Mouse (Mus musculus) lung, postnatal 36 days (tissue): ENCODE data around the gene Tnnt1.
A peak's percentile ranks its signal among the peaks of the same experiment; 100 is the strongest.

Experiments used
- DNase-seq: peaks from one replicate; pipeline ENCODE4 v3.0.0; 2022; ENCODE audit warnings: mixed read lengths

Tnnt1 gene

DNA sequence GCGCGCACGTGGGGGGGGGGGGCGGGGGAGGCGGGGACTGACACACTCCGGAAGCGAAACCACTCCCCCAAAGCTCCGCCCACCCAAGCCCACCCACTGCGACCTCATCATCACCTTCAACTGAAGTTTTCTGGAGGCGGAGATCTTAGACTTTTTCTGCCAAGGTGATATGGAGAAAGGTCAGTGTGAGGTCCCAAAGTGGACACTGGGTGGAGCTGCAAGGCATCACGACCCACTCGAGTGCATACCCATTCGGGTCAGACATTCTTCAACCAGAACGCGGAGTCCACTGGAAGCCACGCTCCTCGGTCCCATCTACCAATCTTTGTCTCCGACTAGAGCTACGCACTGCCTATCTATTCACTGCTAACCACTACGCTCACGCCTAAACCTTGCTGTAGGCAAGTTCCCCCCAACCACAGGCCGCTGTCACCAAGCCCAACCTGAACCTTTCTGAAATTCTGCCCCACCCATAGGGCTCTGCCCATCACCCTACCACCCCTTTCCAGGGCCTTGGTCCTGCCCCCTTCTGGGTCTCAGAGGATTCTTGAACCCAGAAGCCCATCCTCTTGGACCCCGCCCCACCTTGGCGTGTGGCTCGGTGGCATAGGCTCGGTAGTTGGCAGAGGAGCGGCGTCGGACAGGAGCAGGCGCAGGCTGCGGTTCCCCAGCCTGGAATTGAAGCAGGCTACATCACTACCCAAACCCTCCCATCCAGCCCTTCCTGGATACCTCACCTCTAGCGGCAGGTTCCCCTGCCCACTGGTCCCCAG, 5.2 kb upstream of the Tnnt1 start:
- no peak for DNase-seq

DNA sequence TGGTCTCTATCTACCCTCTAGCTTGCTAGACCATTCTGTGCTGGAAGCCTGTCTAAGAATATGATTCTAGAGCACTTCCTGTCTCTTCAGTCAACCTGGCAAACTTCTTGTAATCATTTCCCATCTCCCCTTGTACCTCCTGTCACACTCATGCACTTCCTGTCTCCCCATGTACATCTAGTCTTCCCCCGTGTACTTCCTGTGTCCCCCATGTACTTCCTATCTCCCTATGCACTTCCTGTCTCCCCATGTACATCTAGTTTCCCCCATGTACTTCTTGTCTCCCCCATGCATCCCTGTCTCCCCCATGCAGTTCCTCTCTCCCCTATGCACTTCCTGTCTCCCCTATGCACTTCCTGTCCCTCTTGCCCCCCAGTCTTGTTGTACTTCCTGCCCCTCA, 2.3 kb upstream of the Tnnt1 start:
- no peak for DNase-seq

DNA sequence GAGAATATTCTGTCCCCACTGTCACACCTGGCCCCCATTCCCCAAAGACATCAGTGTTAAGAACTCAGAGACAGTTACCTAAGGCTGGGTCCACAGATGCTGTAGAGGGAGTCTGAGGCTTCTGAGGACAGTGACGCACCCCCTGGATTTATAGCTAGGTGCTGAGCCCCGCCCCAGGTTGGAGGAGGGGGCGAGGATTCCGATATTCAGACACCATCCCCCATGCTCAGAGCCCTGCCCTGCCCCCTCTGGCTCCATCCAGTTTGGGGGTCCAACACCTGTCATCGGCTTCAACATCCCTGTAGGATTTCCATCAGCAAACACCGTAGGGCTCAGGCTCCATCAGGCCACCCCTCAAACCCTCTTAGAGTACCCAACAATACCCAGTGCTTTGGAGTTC, 329 bp downstream of the Tnnt1 start:
- DNase-seq = no peak

DNA sequence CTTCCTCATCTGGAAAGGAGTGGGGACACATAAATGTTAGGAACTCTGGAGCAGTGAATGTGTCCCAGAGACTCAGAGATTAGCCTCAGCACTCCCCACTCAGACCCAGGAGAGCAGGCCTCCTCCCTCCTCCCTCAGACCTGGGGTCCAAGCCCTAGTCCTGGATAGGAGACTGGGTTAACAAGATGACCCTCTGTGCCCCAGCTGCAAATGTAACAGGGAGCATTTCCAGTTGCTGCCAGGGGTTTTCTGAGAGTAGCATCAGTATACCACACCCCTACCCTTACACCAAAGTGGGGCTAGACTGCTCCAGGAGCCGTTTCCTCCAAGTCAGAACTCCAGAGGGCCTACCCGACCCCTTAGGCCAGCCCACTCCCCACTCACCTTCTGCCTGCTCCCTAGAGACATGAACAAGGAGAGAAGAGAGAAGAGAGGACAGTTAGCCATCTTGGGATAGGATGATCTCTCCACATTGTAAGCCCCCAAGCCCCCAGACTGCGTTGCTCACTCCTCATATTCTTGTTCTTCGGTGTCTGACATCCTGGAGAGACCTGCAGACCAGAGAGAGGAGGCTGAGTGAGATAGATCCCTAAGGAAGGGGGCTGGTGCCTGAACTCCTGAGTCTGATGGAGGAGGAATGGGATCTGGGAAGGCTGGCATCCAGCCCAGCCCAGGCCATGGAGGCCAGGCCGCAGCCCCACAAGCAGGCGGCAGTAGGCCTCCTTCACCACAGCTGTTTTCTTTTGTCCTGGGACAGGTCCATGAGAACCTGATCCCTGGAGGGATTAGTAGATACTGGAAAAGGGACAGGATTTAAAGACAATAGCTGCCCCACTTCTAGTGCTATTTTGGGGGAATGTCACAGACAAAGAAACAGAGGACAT, 2.1 kb downstream of the Tnnt1 start:
- no peak for DNase-seq

DNA sequence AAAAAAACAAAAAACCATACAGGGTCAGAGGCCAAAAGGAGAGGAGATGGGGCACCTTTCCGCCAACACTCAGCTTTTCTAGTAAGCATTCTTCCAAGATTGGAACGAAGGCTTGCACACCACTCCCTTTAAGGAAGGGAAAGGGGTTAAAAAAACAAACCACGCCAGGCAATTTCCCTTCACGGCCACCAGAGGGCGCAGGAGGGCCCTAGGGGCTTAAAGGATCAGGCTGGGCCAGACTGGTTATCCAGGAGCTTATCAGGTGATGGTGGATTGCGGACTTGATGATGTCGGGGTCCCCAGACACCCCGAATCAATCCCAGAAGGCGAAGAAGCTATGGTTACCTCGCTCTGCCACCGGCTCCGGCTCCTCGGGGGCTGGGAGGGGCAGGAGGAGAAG, 2.9 kb downstream of the Tnnt1 start:
- peak; percentile 50 for DNase-seq

DNA sequence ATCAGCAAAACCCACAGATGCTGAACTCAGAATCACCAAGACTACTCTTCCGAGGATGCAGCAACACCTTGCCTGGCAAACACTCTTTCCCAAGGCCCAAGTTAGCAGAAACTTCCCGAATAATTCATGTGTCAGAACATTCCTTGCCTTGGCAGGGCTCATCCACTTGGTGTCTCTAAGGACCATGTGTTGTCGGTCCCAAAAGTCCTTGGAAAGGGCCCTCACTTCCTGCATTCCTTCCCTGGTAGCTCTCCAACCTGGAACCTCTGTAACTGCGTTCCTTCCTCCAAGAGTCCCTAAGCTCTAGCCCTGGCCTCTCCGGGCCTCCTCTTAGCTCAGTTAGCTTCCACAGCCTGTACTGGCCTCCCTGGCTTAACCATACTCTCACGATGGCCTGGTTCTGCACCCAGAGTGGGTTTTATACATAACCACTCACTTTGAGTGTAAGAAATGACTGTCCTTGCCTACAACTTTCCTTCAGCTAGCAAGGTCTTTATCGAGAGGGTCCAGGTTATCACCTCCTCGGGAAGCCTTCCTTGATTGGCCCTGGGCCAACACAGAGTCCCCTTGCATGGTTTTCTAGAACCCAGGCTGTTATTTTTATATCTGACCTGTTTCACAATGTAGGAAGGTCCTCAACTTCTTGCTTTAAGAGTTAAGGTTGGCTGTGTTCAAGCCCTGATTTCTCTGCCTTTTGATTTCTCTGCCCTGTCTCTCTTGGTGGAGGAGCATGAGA, 4.5 kb downstream of the Tnnt1 start:
- peak; percentile 50 for DNase-seq

DNA sequence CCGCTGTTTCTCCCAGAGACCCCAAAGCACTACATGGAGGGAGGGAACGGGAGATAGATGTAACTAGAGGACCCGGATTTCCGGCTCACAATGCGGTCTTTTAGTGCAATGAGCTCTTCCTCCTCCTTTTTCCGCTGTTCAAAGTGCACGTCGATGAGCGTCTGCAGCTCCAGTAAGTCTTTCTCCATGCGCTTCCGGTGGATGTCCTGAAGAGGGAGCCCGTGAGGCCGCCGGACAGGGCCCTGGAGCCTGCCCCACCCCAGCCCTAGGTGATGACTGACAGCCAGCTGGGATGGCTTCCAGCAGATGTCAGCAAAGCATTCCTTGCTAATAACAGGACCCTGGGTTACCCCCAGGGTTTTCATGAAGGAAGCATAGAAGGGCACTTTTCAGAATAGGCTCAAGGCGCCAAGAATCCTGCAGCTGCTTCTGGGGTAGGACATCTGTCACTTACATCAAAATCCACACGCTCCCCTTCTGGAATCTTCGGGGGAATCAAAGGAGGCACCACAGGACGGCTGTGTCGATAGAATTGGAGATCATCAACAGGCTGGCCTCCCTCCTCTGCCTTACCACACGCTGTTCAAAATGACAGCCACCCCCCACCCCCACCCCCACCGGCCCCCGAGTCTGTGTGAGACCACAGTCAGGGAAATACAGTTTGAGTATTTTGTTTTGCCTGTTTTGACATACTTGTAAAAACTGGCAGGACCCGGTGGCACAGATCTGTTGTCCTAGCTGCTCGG, 6.1 kb downstream of the Tnnt1 start:
- peak; percentile 86 for DNase-seq

DNA sequence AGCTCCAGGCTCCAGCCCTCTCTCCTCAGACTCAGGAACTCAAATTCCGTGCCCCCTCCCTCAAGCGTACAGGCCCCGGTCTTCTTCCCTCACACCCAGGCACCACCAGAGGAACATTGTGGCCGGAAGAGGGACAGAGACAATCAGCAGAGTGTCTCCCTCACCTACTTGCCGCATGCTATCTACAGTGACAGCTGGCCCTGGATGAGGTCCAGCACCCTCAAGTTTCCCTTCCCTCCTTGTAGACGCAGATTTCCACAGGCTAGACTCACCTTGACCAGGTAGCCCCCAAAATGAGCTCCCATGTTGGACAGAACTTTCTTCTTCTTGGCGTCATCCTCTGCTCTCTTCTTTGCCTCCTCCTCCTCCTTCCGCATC, 7.5 kb downstream of the Tnnt1 start:
- no peak for DNase-seq

DNA sequence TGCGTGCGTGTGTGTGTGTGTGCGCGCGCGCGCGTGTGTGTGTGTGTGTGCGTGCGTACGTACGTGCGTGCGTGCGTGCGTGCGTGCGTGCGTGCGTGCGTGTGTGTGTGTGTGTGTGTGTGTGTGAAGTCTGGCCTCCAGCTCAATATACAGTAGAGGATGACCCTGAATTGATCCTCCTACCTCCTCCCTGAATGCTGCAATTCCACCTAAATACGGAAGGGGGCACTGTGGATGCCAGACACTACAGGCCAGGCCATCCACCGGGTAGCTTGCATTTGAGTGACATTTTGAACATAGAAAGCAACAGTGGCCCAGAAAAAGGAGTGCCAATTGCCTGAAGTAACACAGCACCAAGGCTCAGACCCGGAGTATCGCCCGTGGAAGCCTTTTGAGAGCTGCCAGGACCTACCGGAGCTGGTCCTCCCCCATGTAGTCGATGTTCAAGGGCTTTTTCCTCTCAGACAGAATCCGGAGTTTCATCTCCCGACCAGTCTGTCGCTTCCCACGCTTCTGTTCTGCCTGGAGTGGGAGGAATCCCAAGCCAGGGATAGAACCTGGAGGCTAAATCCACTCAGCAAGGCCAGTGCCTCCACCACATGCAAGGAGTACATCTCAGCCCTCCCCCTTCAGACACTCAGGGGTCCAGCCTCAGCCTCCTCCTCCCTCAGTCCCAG, 8.0 kb downstream of the Tnnt1 start:
- DNase-seq = no peak

DNA sequence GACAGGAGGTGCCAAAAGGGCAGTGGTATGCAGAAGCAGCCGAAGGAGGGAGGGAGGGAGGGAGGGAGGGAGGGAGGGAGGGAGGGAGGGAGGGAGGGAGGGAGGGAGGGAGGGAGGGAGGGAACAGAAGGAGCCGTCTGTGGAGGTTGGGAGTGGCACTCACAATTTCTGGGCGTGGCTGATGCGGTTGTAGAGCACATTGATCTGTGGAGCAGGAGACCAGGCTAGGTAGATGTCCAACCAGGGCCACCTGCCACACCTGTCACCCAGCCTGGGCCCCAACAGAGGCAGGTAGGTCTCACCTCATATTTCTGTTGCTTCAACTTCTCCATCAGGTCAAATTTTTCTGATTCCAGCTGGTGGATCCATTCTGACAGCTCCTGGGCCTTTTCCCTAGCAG, 9.0 kb downstream of the Tnnt1 start:
- no peak for DNase-seq

DNA sequence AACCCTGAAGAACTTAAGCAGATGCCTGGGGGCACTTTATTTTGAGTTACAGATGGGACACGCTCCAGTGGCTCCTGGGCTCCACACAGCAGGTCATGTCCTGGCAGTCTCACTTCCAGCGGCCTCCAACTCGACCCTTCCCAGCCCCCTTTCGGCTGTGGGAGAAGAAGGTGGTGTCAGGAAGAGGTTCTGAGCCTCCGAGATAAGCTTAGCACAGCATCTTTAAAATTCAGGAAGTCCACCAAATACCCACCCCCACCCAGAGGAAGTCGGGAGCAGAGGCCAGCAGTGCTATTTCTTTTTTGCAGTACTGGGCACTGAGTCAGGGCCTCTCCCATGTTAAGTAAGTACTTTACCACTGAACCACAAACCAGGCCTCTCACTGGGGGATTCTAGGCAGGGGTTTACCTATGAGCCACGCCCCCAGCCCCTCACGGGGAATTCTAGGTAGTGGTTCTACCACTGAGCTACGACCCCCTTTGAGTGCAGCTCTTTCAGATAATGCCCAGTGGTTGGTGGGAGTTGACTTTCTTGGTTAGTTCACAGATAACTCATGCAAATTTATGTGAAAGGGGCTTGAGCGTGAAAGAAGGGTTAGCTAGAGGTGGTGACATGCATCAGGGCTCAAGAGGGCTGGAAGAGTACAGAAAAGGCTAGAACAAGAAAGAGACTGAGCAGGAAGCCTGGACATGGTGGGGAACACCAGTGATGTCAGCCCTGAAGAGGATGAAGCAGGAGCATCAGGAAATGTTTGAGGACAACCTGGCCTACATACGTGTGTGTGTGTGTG, 11.3 kb downstream of the Tnnt1 start:
- peak; percentile 29 for DNase-seq

DNA sequence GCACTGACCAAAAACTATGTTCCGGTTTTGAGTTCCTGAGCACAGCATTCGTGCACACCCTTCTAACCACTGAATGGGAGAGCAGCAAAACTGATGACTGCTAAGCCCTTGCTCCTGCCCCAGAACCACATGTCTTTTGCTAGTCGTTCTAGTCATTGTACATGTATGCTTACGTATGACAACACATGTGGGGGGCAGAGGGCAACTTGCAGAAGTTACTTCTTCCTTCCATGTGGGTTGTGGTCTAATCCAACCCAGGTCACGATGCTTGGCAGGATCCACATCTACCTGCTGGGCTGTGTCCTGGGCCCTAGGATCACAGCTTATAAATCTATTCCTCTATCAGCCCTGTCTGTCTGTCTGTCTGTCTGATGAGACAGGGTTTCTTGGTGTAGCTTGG, 12.3 kb downstream of the Tnnt1 start:
- DNase-seq = no peak

DNA sequence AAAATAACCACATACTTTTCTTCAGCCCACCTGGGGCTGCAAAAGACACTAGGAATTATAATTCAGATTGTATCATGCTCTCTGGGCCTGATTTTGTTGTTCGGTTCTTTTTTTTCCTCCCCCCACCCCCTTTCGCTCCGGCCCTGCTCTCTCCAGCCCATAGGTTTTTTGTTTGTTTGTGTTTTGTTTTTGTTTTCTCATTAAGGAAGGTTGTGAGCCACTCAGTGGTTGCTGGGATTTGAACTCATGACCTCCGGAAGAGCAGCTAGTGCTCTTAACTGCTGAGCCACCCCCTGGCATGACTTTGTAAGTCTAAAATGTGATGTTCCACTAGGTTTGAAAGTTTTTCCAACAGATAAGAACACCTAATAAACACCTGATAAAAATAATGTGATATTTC, 13.1 kb downstream of the Tnnt1 start:
- DNase-seq = no peak

DNA sequence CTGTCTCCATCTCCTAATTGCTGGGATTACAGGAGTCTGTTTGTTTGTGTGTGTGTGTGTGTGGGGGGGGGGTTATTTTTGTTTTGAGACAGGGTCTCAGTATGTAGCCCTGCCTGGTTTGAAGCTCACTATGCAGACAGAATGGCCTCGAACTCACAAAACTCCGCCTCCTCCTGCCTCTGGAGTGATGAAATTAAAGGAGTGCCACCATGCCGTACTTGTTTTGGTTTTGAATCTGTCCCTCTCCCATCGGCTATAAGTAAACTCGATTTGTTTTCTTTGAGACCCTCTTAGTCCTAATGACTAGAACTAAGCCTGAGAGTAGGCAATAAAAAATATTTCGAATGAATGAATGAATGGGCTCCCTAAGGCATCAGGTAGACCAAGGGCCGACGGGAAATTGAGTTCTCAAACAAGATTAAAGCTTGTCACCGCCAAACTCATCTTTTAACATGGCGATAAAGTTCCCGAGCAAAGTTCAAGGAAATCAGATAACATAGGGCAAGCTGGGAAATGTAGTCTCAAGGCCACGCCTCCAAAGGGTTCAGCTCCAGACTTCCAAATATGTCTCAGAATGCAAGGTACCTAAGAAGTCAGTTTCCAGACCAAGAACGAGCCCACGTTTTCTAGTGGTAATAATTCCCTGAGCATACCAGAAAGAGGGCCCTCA, 13.6 kb downstream of the Tnnt1 start:
- DNase-seq = peak; percentile 83

DNA sequence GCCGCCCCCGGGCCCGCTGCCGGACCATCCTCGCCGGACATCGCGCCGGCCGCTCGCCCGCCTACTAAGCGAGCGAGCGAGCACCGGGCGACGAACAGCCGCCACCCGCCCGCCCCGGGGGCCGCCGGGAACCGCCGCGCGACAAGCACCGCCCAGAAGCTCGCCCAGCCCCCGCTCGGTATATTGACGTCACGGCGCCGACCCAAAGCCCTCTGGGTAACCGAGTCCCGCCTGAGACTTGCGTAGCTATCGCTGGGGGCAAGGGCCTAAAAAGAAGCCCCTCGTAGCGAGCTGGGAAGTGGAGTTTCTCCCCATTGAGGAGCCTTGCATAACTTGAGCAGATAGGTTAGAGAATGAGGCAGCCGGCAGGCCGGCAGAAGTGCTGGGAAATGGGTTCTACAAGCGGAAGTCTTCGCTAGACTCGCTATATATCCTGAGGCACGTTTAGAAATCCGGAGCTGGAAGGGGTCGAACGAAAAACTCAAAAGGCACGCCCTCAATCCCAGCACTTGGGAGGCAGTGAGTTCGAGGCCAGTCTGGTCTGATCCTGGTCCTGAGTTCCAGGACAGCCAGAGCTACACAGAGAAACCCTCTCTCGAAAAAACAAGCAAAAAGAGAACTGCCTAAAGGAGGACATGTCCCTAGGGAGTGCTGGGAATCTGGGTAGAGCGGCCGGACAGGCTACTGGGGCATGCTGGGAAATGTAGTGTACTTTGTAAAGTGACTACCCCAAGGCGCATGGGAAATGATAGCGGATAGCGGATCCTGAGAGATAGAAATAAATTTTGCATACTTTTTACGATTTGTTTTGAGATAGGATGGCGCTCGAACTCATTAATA, 14.4 kb downstream of the Tnnt1 start, which contains the start of gene Ppp1r12c:
TSS of gene Ppp1r12c (minus strand) at position 123 of the 840 bp plus-strand sequence.
- DNase-seq = peak; percentile 96

DNA sequence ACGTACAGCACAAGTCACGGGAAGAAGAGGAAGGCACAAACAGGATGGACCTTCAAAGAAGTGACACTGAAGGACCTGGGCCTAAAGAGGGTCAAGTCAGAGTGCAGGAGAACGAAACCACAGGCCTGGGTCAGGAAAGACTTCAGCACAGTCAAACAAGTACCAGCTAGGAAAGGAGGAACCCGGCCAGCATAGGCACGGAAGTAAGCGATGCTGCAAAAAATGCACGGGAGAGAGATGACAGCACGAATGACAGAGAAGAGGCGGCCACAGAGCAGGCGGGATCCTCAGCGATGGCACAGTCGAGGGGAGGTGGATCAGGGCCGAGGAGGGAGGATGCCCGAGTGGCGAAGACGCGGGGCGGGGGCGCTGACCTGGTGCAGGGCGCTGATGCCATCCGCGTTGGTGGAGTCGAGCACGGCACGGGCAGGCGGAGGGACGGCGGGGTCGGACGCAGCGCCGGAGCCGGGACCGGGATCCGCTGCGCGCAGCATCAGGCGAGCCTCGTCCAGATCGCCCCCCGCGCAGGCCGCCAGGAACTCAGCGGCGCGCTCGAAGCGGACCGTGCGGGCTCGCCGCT, 15.2 kb downstream of the Tnnt1 start:
- DNase-seq = peak; percentile 54

DNA sequence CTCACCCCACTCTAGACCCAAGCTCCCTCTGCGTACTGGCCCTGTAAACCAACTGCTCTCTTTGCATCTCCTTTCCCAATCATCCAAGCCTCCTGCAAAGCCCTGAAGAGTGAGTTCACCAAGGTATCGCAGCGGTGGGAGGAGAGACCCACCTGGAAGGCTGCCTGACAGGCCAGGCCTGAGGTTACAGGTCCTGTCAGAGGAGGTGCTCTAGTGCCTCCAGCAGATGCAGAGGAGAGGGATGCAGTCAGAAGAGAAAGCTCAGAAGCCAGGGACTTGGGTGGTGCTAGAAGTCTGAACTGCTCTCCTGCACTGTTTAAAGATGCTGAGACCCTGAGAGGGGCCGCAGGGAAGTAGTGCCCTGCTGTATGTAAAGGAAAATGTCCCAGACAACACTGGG, 17.1 kb downstream of the Tnnt1 start:
- no peak for DNase-seq

DNA sequence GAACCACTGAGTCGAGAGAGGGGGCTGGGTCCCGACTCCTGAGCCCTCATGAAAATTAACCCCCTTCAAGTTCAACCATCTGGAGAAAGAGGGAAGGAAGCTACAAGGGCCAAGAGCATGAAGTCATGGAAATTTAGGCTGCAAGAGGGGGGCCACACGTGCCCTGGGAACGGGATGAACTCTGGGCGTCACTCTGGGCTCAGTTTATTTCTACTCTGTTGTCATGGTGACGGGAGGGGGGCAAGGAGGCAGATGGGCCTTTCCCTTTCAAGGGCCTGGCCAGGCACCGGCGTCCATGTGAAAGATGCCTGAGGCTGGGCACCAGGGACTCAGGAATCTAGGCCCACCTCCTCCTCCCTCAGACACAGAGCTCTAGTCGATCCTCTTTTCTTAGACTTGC, 17.9 kb downstream of the Tnnt1 start:
- DNase-seq = peak; percentile 94

DNA sequence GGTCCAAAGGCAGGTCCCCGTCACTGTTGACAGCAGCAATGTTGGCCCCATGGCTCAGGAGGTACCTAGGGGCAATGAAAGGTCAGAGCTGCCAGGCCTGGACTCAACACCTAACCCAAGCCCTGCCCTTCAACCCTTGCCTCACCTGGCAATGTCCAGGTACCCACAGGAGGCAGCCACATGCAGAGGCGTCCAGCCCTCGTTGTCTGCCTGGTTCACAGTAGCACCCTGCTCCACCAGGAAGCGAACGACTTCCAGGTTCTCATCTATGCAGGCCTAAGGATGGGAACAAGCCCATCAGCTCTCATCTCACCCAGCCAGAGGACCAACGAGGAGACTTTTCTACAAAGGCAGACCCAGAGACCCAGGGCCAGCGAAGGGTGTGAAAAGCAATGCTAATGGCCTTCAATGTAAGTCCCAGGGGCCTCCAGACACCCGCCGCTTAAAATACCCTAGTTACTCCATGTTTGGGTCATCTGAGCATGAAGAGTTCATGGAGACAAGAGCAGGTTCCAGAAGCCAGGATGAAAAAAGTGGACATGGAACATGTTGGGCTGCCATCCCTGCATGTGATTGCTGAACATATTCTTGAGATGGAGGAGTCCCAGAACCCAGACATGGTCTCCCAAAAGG, 18.8 kb downstream of the Tnnt1 start:
- DNase-seq = no peak
